Mouse (Mus musculus) megakaryocyte, embryonic 14.5 days (primary cell): ENCODE data around the gene Stk33. TPM values are rescaled to one million over a fixed set of nuclear protein-coding genes. Genes with fewer than 3 reads are reported as not detected.

Experiments used
- H3K27me3 ChIP-seq: replicated peaks from 2 replicates; pipeline ENCODE3; 2012; ENCODE audit warnings: inconsistent platforms
- H3K36me3 ChIP-seq: replicated peaks from 2 replicates; pipeline ENCODE3; 2012; ENCODE audit warnings: low read length, inconsistent platforms, mixed read lengths
- H3K4me1 ChIP-seq: 2 replicates; pipeline ENCODE4 v1.6.1; 2012; ENCODE audit warnings: inconsistent platforms
- H3K4me3 ChIP-seq: replicated peaks from 2 replicates; pipeline ENCODE3; 2012; ENCODE audit warnings: moderate library complexity, mild to moderate bottlenecking, inconsistent platforms
- H3K9me3 ChIP-seq: 2 replicates; pipeline ENCODE4 v1.6.1; 2012; ENCODE audit warnings: inconsistent platforms
- FLI1 ChIP-seq: IDR thresholded peaks from 2 replicates; pipeline ENCODE4 v1.6.1; 2012; ENCODE audit warnings: low read length, inconsistent platforms, mixed read lengths
- GATA1 ChIP-seq: IDR thresholded peaks from 3 replicates; pipeline ENCODE4 v1.6.1; 2012; ENCODE audit warnings: mixed read lengths, low read length, inconsistent platforms, borderline replicate concordance
- polyA plus RNA-seq: library from polyadenylated mRNA; stranded (reverse); fragments of >175 nt; gene quantifications from 2 replicates; pipeline ENCODE4 v1.2.3, GENCODE M21; 2012; ENCODE audit warnings: low replicate concordance; ENCODE audit not compliant: insufficient read depth

Stk33 gene
- polyA plus RNA-seq, 1 experiment: not detected

GRCm38 (mm10) chr7:109290501-109290900 lies 148.4 kb downstream of the Stk33 start:
- no peaks in the 10 kb centered on the region for H3K9me3 ChIP-seq
- H3K27me3 ChIP-seq: peaks cover 3% of the 10 kb centered on the region
- H3K36me3 ChIP-seq: no peaks in the 10 kb centered on the region
- no peaks in the 10 kb centered on the region for H3K4me1 ChIP-seq
- no peak for TF ChIP-seq FLI1
- TF ChIP-seq GATA1: no peak
- no peak overlapping the region for H3K4me3 ChIP-seq

DNA sequence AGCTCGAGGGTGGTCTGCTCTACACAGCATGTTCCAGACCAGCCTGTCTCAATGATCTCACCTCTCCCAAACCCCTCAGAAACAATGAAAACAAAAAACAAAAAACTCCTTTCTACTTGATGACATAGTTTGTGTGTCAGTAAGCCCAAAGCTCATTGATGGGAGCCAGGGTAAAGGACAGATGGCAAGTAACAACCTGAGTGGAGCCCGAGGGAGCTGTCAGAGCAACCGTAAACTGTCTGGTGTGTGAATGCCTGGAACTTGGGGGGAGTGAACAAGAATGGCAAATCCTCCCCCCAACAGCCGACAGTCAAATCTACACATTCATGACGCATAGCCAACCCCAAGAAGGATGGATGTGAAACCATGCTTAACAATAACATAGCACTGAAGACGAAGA lies 149.8 kb downstream of the Stk33 start:
- Histone ChIP-seq H3K36me3 (no peaks in the 10 kb centered on the region), H3K4me3 (no peak overlapping the region), H3K4me1 (no peaks in the 10 kb centered on the region), H3K27me3 (no peaks in the 10 kb centered on the region), H3K9me3 (no peaks in the 10 kb centered on the region)
- TF ChIP-seq GATA1: no peak
- no peak for TF ChIP-seq FLI1

DNA sequence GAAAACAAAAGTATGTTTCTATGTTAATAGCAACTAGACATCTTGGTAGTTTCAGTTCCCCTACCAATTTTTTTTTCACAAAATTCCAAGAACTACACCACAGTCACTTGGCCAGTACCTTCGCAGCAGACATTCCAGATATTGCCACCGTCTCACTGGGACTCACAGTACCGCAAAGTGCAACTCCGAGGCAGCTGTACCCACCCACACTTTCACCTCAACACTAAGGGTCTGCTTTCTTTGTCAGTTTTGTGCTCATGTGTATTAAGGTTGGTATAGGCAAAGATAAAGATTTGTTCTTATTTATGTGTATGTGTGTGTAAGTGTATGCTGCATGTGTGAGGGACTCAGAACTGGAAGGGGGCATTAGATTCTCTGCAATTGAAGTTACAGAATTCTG lies 156.8 kb downstream of the Stk33 start:
- TF ChIP-seq GATA1: no peak
- no peak for TF ChIP-seq FLI1
- Histone ChIP-seq H3K9me3 (no peaks in the 10 kb centered on the region), H3K4me1 (no peaks in the 10 kb centered on the region)

GRCm38 (mm10) chr7:109276622-109277021 lies 162.3 kb downstream of the Stk33 start:
- Histone ChIP-seq H3K9me3 (no peaks in the 10 kb centered on the region), H3K4me1 (no peaks in the 10 kb centered on the region), H3K36me3 (no peaks in the 10 kb centered on the region), H3K4me3 (no peak overlapping the region), H3K27me3 (no peaks in the 10 kb centered on the region)
- TF ChIP-seq FLI1 (no peak), GATA1 (no peak)

More for the DNA sequence above, 156.8 kb downstream of the Stk33 start:
- Histone ChIP-seq H3K4me3 (no peak overlapping the region), H3K27me3 (no peaks in the 10 kb centered on the region), H3K36me3 (no peaks in the 10 kb centered on the region)

- Histone ChIP-seq H3K4me3 (no peak overlapping the region), H3K4me1 (no peaks in the 10 kb centered on the region), H3K27me3 (no peaks in the 10 kb centered on the region), H3K36me3 (no peaks in the 10 kb centered on the region), H3K9me3 (no peaks in the 10 kb centered on the region)
- no peak for TF ChIP-seq FLI1
- no peak for TF ChIP-seq GATA1
Observed at GRCm38 (mm10) chr7:109275901-109276300, 163.0 kb downstream of the Stk33 start.

DNA sequence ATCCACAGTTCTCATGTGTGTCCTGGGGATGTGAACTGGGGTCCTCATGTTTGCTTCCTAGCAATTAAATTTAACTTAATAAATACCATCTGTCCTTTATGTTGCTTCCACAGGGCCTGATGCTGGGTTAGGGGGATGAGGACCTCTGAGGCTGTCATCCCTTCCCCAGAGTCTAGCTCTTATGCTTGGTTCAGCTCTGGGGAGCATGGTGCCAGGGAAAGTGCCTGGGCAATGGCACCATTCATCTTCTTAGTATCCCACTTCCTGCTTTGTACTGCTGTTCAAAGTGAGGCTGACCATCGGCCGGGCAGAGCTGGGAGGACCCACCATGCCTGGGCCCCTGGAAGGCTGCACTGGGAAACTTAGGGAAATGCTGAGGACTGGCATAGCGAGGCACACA lies 163.7 kb downstream of the Stk33 start:
- no peaks in the 10 kb centered on the region for H3K9me3 ChIP-seq
- no peaks in the 10 kb centered on the region for H3K36me3 ChIP-seq
- no peak overlapping the region for H3K4me3 ChIP-seq
- no peaks in the 10 kb centered on the region for H3K4me1 ChIP-seq
- no peaks in the 10 kb centered on the region for H3K27me3 ChIP-seq
- TF ChIP-seq GATA1: no peak
- no peak for TF ChIP-seq FLI1

DNA sequence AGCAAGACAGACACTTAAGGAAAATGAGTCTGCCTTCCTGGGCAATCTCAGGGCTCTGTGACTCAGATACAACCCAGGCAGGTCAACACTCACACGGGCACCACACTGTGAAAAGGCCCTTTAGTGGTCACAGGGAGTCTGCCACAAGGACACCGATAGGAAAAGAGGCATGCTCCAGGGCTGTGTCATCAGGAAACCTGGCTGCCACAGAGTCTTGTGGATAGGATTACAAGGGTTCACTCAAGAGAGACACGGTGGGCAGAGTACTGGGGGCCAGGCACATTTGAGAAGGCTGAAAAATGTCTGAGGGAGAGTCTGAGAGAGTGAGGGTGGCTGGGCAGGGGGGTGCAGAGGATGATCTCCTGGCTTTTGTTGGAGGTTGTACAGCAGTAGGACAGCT lies 164.6 kb downstream of the Stk33 start:
- H3K36me3 ChIP-seq: no peaks in the 10 kb centered on the region
- H3K4me1 ChIP-seq: no peaks in the 10 kb centered on the region
- no peak overlapping the region for H3K4me3 ChIP-seq
- no peaks in the 10 kb centered on the region for H3K9me3 ChIP-seq
- no peak for TF ChIP-seq GATA1
- no peak for TF ChIP-seq FLI1
- H3K27me3 ChIP-seq: peaks cover 2% of the 10 kb centered on the region

DNA sequence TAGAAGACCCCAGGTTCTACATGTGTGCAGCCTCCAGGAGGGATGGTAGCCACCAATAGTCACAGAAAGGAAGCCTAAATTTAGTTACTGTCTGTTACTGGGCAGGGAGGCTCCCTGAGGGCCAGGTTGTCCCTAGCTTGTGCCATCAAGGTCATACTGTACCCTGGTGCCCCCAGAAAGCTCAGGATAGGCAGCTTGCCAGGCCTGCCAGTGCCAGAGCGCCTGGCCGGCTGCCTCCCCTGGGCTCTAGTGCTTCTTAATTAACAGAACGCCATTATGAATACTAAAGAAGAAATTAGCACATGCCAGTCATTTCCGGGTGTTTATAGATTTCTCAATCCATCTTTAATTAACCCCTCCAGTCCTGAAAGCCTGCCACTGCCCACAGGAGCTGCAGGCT lies 169.8 kb downstream of the Stk33 start:
- peaks cover 12% of the 10 kb centered on the region for H3K27me3 ChIP-seq
- no peak overlapping the region for H3K4me3 ChIP-seq
- no peaks in the 10 kb centered on the region for H3K9me3 ChIP-seq
- peaks cover 7% of the 10 kb centered on the region for H3K4me1 ChIP-seq
- TF ChIP-seq FLI1: no peak
- no peak for TF ChIP-seq GATA1
- H3K36me3 ChIP-seq: no peaks in the 10 kb centered on the region

- TF ChIP-seq GATA1 (no peak), FLI1 (no peak)
Observed at GRCm38 (mm10) chr7:109267370-109267769, 171.5 kb downstream of the Stk33 start.

DNA sequence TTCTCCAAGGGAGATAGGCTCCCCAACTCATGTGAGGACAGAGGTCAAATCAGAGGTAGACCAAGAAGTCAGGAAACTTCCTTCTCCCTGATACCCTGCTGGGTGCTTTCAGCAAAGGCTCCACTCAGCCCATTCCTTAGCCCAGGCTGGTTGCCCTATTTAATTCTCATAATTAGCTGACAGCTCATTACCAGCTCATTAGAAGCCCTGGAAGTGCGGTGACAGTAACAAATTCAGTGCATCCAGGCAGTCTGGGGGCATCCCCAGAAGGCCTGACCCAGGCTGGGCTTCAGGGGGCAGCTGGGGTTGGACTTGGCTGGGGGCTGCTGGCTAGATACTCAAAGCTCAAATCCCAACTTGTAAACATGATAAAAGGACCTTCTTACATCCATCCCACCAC lies 172.7 kb downstream of the Stk33 start:
- TF ChIP-seq FLI1 (no peak), GATA1 (no peak)
- H3K9me3 ChIP-seq: no peaks in the 10 kb centered on the region
- H3K36me3 ChIP-seq: no peaks in the 10 kb centered on the region
- H3K4me1 ChIP-seq: peaks cover 7% of the 10 kb centered on the region
- peaks cover 12% of the 10 kb centered on the region for H3K27me3 ChIP-seq
- H3K4me3 ChIP-seq: no peak overlapping the region

More at GRCm38 (mm10) chr7:109267370-109267769, 171.5 kb downstream of the Stk33 start:
- no peaks in the 10 kb centered on the region for H3K36me3 ChIP-seq
- peaks cover 7% of the 10 kb centered on the region for H3K4me1 ChIP-seq
- H3K27me3 ChIP-seq: peaks cover 12% of the 10 kb centered on the region
- H3K9me3 ChIP-seq: no peaks in the 10 kb centered on the region
- H3K4me3 ChIP-seq: no peak overlapping the region

DNA sequence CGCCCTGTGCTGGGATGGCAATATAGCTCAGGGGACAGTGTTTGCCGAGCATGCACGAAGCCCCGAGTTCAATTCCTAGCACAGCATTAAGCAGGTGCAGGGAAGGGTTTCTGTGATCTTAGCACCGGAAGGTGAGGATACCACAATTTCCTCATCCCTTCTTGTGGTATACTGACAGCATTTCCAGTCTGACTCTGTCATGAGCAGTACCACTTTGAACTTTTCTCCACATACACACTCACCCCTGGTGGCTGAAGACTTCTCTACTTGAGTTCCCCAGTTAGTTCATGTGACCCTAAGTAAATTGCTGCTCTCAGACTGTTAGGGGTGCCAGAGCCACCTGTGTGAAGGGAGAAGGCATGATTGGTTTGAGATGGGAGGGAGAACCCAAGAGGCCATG lies 173.3 kb downstream of the Stk33 start:
- H3K9me3 ChIP-seq: no peaks in the 10 kb centered on the region
- no peak overlapping the region for H3K4me3 ChIP-seq
- peaks cover 7% of the 10 kb centered on the region for H3K4me1 ChIP-seq
- H3K27me3 ChIP-seq: peaks cover 12% of the 10 kb centered on the region
- H3K36me3 ChIP-seq: no peaks in the 10 kb centered on the region
- TF ChIP-seq FLI1: no peak
- no peak for TF ChIP-seq GATA1
